Mouse (Mus musculus) liver, postnatal 0 days (tissue): ENCODE results near the gene Nt5c3.

Source experiments
- CTCF ChIP-seq: sonication (generic); IDR thresholded peaks from 2 replicates; pipeline ENCODE4 v1.5.1; 2016; ENCODE audit warnings: antibody characterized with exemption, low read depth
- EP300 ChIP-seq: IDR thresholded peaks from 2 replicates; pipeline ENCODE4 v1.6.1; 2016; ENCODE audit warnings: antibody characterized with exemption, low read depth, mild to moderate bottlenecking

GRCm38 (mm10) chr6:56879352-56879955 is 44.3 kb downstream of the Nt5c3 start:
- TF ChIP-seq CTCF, result no peak
- TF ChIP-seq EP300, result no peak
